Mouse (Mus musculus) right cerebral cortex, postnatal 14 days (tissue): ENCODE measurements around the gene Fgfr2.

Experiments
- DNase-seq: peaks from one replicate; pipeline ENCODE4 v3.0.0; 2022

Gene Fgfr2

DNA sequence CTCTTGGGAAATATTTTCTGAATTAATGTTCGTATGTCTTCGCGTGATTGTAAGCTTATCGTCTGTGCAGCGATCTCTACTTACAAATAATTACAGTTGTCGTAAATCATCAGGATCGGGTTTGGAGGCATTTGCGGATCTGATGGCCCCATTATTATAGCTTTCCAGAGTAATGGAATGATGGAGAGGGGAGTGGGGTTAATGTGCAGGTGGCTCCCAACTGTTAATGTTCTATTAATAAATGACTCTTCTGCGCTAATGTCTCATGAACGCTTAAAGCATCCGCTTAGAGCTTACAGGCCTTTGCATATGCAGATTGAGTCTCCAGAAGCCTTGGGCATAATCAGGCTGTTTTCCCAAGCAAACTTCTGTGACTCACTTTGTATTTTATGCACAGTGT lies 1144.5 kb downstream of the Fgfr2 start:
- no peak for DNase-seq

DNA sequence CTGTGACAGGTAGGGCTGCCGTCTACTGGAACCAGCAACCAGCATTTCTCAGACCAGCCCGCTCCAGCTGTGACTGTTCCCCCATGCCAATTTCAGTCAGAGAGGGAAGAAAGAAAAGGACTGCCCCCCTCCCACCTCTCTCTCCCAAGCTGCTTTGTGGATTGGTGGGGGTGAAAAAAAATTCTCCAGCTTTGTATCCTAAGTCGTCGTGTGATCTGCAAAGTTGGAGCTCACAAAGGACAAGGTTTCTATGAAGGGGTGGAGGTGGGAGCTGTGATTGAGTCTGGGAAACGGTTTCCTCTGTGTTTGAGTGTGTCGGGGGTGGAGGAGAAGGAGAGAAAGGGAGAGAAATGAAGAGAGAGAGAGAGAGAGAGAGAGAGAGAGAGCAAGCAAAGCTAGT lies 1147.3 kb downstream of the Fgfr2 start:
- no peak for DNase-seq

DNA sequence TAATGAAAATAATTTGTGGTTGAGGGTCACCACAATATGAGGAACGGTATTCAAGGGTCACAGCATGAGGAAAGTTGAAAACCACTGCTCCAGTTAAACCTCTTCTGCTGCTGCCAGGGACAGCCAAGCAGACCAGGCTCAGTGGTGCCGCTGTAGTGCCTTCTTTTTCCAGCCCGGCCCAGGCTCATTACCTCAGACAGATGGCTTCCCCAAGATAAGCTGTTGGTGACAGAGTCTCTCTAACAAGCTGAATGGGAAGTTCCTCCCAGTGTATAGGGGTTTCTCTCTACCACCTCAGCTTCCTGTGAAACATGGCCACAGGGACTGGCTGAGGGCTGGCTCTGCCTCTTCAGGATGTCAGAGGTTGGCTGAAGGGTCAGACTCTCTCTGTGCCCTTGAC lies 1152.9 kb downstream of the Fgfr2 start:
- peak; percentile 41 for DNase-seq

DNA sequence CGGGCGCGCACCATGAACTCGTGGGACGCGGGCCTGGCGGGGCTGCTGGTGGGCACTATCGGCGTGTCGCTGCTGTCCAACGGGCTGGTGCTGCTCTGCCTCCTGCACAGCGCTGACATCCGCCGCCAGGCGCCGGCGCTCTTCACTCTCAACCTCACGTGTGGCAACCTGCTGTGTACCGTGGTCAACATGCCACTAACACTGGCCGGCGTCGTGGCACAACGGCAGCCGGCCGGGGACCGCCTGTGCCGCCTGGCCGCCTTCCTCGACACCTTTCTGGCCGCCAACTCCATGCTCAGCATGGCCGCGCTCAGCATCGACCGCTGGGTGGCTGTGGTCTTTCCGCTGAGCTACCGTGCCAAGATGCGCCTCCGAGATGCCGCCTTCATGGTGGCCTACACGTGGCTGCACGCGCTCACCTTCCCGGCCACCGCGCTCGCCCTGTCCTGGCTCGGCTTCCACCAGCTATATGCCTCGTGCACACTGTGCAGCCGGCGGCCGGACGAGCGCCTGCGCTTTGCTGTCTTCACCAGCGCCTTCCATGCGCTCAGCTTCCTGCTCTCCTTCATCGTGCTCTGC lies 1156.1 kb downstream of the Fgfr2 start:
- peak; percentile 48 for DNase-seq

DNA sequence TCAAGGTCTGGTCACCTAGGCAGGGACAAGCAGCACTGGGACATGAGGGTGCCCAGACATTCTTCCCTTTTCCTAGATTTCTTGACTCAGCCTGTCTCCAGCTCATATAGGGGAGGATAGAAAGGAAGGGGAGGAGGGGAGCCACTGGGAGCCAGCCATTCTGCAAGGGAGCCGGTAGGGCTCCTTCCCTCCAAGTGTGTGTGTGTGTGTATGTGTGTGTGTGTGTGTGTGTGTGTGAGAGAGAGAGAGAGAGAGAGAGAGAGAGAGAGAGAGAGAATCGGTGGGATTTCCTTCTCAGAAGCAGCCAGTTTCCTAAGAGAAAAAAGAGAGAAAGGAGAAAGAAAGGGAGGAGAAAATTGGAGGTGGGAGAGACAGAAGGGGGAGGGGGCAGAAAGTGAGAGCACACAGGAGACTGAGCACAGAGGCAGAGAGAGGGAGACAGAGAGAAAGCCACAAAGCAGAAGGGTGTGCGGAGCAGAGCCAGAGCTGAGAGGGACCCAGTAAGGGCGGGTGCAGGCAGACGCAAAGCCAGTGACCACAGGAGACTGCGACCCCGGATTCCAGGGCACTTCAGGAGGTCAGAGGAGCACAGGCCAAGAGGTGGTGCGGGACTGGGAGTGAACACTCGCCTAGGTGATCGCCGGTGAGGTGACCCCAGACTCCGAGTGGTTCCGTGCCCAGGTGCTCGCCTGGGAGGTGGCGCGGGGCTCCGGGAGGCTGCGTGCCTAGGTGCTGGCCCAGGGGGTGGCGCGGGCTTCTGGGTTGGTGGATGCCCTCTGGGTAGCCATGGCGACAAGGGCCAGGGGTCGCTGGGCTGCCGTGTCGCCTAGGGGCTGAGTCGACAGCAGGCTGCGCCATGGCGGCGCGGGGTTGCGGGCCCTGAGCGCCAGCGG lies 1156.9 kb downstream of the Fgfr2 start, which contains the start of gene Gpr26:
TSS of gene Gpr26 (plus strand) at position 438 of the 893 bp plus-strand sequence.
- DNase-seq, result peak; percentile 50

DNA sequence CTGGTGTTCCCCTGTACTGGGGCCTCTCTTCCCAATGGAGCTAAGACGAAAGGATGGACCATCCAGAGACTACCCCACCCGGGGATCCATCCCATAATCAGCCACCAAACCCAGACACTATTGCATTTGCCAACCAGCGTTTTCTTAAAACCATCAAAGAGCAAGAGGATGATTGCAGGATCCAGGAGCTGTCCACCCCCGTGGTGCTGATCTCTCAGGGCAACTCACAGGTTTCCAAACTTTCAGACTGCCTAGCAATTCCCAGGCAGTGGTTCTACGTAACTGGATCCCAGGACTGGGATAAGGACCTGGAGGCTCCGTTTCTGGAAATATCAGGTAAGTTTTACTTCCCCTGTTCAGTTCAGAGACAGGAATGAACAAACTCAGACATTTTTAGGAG lies 1162.6 kb downstream of the Fgfr2 start:
- DNase-seq, result peak; percentile 22

DNA sequence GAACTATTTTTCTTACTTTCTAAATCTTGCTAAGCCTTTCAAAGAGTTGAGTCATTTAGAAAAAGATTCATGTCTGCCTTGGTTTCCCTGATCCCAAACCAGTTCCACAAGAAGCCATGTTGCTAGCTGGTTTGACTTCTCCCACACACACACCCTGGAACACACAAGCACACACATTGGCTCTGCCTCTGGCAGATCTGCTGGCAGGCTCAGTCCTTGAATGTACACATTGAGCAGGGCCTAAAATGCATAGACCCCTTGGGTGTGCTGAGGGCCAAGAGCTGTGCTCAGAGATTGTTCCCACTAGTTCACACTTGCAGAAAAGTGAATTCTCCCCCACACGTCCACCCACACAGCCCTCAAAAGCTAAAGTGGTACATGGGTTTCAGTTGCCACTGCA lies 1164.4 kb downstream of the Fgfr2 start:
- no peak for DNase-seq

DNA sequence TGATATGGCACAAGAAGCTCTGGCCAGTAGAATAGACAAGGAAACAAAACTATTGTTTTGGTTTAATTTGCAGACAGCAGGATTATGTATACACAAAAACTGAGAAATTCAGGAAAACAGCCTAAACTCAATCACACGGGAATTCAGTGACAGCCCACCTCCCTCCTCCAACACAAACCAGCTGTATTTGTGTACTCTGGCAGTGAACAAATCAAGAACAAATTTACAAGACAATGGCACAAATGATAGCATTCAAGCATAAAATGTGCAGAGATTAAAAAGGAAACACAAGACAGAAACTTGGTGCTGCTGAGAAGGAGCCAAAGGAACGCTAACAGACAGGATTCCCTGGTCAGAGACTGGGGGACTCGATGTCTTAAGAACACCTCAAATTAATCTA lies 1169.7 kb downstream of the Fgfr2 start:
- no peak for DNase-seq

DNA sequence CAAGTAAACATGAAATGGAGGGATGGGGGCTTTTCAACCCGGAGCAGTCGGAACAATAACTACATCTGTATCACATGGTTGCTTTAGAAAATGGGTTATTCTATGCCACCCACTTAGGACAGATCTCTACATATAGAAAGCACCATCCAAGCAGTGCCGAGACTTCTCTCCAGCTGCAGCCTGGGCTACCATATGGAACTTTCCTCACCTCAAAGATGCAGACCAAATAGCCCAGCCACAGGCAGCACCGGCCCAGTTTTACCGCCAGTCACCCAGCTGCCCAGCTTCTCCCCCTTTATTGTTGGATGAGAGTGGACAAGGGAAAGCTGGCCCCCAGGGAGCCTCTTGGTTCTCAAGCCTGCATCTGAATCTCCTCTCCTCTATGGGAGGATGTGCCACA lies 1172.0 kb downstream of the Fgfr2 start:
- DNase-seq, result no peak

DNA sequence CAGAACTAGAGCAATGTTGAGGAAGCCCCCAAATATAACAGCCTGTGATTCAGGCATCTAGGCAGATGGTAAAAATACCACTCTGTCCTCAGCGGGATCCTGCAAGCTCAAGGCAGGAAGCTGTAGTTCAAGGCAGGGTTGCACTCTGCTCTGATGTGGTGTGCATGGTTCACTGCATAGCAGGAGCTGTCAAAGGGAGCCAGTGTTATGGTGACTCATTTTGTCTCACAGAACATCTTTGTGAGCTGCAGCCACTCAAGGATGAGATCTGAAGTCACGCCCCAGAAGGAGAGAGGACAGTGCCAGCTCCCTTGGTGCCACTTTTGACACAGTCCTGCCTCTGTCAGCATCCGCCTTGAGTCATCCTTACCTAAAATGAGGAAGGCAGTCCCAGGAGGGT lies 1185.5 kb downstream of the Fgfr2 start:
- no peak for DNase-seq

DNA sequence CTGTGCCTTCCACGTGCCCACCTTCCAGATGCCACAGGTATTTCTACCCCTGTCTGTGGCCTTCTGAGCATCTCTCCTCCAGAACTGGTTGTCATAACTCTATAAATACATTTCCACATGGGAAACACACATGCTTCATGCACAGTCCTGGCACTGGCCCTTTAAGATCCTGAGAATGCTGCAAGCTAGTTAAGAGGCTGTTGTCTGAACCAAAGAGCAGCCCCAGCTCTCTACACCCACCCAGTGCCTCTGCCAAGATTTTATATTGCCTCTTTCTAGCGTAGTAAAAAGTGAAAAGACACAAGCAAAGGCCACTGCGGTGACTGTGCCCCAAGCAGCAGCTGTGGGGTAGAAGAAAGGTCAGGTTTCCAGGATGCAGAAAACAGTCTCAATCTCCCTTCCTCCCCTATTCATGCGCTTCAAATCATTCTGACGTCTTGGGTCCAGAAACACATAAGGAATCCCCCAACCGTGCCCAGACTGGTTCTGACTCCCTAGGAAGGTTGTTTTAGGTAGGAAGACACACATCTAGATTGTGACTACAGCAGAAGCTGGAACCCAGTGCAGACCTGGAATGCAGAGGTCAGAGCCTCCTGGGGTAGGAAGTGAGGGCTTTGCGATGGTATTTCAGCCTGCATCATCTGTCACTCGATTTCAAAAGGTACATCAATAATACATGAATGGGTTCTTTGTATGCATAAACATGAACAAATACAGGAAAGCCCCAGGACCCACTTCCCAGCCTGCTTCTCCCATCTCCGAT lies 1195.7 kb downstream of the Fgfr2 start:
- DNase-seq, result no peak

DNA sequence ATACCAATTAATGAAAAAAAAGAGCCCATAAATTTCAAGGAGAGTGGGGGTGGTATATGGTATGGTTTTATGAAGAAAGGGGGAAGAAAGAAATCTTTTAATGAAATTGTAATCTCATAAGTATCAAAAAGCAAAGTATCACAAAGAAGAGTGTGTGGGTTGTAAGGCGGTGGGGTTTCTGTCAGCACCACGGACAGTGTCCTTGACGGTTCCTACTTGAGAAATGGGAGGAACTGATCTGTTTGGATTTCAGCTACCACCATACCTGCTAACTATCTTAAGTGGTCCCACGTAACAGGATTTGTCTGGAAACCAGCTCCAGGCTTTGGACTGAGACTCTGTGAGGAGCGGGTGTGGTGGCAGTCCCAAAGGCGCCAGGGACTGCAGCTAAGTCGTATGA lies 1205.8 kb downstream of the Fgfr2 start:
- DNase-seq, result no peak

DNA sequence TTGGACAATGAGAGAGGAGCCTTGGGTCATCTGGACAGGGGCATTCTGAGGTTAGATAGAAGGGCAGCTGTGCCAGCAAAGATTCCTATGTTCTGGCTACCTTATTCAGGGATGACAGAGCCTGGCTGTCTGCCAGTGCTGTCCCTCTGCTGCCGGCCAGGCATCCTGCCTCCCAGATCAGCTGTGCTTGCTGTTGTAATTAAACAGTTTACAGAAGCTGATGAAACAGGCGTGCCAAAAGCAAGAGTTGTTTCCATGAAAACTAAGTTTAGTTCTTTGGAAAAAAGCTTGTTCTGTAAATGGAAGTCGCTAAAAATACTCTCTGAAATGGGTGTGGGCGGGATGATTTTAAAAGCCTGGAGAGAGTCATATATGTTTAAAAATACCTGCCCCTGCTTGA lies 1213.5 kb downstream of the Fgfr2 start:
- peak; percentile 67 for DNase-seq

DNA sequence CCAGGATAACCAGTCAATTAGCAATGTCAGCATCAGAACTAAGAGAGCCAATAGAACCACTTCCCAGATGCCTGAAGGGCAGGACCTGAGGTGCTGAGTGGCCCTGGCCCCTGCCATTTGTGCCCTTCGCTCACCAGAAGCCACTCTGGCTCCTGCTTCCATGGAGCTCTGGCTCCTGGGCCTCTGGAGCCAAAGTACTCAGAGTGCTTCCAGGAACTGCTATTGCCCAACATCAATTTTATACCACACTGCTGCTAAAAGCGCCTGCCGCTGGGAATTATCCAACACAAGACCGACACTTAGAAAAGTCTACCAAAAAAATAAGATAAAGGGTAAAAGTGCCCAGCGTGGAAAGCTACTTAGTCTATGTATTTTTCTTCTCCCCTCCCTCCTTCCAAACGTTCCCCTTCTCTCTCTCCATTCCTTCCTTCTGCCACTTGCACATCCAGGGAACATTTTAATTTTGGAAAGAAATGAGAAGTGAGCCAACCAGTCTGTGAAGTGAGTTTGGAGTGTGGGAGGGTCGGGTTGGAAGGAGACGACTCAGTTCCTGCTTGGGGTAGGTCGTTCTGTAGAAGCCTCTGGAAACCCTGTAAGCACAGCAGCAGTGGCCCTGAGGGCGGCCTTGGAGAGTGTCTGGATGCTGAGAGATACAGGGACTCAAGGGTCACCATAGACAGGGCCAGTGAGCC lies 1216.5 kb downstream of the Fgfr2 start:
- DNase-seq, result no peak

DNA sequence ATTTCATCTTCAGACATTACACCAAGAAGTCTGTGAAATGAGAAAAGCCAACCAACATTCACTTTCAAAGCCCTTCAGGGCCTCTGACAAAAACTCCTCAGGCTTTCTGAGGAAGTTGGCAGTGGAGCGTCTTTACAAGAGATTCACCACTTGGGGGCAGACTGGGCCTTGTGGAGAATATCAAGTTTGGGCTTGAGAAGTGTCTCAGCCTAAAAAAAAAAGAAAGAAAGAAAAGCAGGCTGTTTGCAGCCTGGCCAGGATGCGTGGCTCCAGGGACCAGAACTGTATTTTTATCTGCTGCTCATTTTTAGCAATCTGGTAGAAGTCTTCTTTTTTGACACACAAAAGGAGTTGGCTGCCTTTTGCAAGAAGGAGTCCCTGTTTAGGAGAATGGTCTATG lies 1223.8 kb downstream of the Fgfr2 start:
- peak; percentile 83 for DNase-seq

DNA sequence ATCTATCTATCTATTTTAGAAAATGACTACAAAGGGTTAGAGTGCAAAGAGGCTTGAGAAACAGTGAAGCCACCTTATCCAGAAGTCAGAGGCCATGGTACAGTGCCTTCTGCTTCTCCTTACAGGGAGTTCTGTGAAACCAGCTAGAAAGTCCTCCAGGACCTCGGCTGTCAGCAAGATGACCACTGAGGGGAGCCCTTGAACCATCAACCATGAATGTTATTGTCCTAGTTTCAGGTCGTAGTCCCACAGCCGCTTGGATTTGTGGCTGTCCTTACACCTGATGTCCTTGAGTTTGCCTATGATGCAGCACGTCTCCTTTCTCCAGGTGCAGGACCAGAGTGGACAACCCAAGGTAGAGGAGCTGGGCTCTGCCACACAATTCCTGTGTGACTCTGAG lies 1225.9 kb downstream of the Fgfr2 start:
- DNase-seq, result peak; percentile 43

DNA sequence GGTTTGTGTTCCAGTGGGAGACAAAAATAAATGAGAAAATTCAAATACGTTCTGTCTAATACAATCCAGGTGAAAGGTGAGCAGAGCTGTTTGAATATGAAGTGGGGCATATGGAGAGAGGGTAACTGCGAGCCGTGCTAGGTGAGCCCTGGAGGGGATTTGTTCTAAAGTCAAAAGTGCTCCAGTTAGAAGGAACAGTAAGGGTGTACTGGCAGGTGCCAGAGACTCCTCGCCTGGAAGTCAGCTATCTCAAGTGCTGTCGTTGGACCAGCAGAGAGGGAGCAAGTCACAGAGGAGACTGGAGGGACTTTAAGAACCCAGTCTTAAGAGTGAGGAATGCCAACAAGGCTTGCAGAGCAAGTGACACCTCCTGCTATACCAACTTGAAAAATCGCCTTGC lies 1240.3 kb downstream of the Fgfr2 start:
- no peak for DNase-seq

DNA sequence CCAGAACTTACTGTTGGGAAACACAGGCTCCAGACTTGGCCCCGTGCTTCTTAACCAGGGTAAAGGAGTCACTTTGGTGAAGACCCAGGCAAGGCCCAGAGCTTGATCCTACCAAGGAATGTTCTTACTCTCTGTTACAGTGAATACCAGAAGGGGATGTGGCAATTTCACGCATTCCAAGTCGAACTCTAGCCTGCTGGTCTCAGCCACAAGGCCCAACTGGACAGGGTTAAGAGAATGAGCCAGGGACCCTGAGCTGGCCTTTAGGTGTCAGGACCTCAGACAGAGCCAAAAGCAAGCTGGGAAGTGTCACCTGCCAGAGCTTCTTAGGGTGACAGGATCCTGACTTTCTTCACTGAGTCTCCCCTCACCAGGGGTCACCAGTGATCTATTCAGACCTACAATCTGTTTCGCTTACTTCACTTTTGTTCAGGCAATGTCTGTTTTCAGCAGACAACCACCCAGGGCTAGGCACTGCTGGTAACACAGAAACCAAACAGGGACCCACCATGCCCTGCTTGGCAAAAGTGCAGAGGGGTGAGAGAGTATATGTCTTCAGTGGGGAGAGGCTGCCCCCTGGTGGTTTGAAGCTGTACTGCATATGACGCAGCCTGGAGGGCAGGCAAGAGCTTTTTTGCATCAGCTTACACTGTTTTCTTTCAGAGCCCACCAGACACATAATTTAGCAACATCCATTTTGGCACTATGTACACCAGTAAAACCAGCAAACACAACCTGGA lies 1241.1 kb downstream of the Fgfr2 start:
- DNase-seq, result peak; percentile 80

DNA sequence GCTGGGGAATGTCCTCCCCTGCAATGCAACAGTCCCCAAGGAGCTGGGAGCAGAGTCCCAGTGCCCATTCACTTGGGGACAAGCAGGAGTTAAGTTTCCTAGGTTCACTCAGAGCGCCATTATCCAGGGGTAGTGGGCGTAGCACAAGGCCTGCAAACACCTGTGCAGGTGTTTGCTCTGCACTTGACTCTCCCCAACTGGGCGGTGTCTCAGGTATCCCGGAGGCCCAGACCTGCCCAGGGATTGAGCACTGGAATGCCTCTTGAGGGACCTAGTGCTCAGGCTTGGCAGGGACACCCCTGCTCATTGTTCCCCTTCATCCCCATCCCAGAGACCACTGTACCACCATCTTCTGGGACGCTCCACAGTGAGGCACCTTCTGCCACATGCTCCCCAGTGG lies 1243.0 kb downstream of the Fgfr2 start:
- DNase-seq, result no peak

DNA sequence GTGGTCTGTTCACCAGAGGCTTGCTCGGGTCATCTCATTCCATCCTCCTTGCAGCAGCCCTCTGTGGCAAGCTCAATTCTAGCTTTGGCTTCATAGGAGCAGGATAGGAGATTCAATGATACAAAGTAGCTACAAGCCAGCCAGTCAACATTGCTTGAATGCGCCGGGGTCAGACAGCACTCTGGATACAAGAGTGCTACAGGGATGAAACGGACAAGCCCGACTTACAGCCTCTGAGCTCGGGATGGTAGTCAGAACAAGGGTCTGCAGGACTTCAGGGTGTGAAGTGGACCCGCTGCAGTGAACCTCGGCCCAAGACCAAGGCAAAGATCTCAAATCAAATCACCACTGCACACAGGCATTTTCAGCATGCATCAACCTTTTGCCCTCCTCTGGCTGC lies 1244.3 kb downstream of the Fgfr2 start:
- DNase-seq, result no peak

DNA sequence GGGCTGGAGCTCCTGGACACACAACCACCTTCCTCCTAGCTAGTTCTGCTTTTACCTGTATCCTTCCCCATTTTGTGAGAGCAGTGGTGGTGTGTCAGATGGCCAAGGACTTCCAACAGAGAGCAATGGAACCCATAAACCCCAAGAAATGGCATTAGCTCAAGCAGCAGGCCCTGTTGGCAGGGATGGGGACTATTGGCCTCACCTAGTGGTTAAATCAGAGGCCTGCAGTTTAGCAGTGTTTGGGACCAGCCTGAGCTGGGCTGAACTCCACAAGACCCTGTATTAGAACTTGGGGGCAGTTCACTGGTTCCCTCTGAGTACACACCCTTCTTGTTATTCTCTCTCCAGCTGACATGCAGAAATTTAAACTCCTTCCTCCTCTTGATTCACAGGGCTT lies 1262.0 kb downstream of the Fgfr2 start:
- no peak for DNase-seq

DNA sequence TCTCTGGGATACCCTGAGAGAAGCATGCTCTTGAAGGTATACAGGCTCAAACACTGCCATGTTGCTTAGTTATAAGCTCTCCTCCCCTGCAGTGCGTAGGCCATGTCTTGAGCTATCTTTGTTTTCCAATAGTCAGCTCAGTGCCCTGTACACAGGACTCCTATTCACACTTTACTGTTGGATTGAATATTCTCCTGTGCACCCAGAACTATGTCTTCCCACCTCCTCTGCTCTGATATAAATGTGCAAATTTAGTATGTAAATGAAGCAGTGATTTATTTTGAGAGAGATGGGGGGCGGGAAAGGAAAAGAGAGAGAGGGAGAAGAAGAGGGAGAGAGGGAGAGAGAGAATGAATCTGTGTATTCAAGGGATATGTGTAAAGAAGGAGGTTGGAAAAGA lies 1267.5 kb downstream of the Fgfr2 start:
- no peak for DNase-seq

DNA sequence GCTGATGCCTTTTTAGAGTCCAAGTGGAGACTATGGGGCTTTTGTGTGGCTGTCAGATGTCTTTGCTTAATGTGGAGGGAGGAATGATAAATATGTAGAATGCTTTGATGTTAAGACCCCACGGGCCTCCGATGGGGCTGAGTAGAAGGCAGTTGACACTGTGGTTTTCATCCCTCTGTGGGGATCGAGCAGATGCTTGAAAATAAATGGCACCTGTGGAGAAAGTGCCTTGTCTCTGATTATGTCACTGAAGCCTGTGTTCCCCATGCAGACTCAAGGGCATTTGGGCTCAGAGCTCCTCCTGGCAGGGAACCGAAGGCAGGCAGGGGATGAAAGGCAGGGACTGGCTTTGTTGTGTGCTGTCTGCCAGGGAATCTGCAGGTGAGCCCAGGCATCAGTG lies 1272.6 kb downstream of the Fgfr2 start:
- no peak for DNase-seq
